Mouse (Mus musculus) myocyte (in vitro differentiated cells): Measurements from ENCODE around the gene Tpst2. TPM values are rescaled to one million over a fixed set of nuclear protein-coding genes. Genes with fewer than 3 reads are reported as not detected.

ENCODE experiments used
- H3K27me3 ChIP-seq: one replicate; pipeline ENCODE4 v1.6.1; 2011; ENCODE audit not compliant: control insufficient read depth, insufficient read depth, insufficient read length
- H3K36me3 ChIP-seq: one replicate; pipeline ENCODE4 v1.6.1; 2011; ENCODE audit not compliant: control insufficient read depth, insufficient read depth
- H3K4me2 ChIP-seq: one replicate; pipeline ENCODE4 v1.6.1; 2011; ENCODE audit warnings: low read depth, control low read depth
- H3K4me3 ChIP-seq: one replicate; pipeline ENCODE4 v1.5.1; 2011; ENCODE audit warnings: mild to moderate bottlenecking, control low read depth, moderate library complexity
- H3K79me2 ChIP-seq: one replicate; pipeline ENCODE4 v1.6.1; 2011; ENCODE audit not compliant: control insufficient read depth, insufficient read depth
- H3ac ChIP-seq: one replicate; pipeline ENCODE4 v1.6.1; 2011; ENCODE audit not compliant: control insufficient read depth, insufficient read length
- CEBPB ChIP-seq: IDR thresholded peaks from 2 replicates; pipeline ENCODE4 v1.6.1; 2011; ENCODE audit warnings: mild to moderate bottlenecking, moderate library complexity; ENCODE audit not compliant: poor library complexity, insufficient read depth, severe bottlenecking
- E2F4 ChIP-seq: IDR thresholded peaks from one replicate; pipeline ENCODE4 v1.6.1; 2011; ENCODE audit warnings: mild to moderate bottlenecking, control low read depth, moderate library complexity; ENCODE audit not compliant: insufficient read depth
- MAX ChIP-seq: IDR thresholded peaks from one replicate; pipeline ENCODE4 v1.6.1; 2011; ENCODE audit warnings: low read depth, mild to moderate bottlenecking, control low read depth
- MYOD1 ChIP-seq, 3 experiments: IDR thresholded peaks; one replicate each; pipeline ENCODE4 v1.6.1; 2011; ENCODE audit warnings: control low read depth in 2 of 3, low read depth in 2 of 3, mild to moderate bottlenecking in 2 of 3, moderate library complexity in 1 of 3; ENCODE audit not compliant: insufficient read length in 2 of 3, control insufficient read depth in 1 of 3
- MYOG ChIP-seq, 3 experiments: IDR thresholded peaks; one replicate each; pipeline ENCODE4 v1.6.1; 2011; ENCODE audit warnings: control low read depth in 2 of 3, low read depth in 2 of 3, mild to moderate bottlenecking in 2 of 3; ENCODE audit not compliant: insufficient read length in 2 of 3, control insufficient read depth in 1 of 3, insufficient read depth in 1 of 3
- POLR2A ChIP-seq: IDR thresholded peaks from one replicate; pipeline ENCODE4 v1.6.1; 2011; ENCODE audit warnings: low read depth, mild to moderate bottlenecking, control low read depth, moderate library complexity; ENCODE audit not compliant: insufficient read length
- POLR2AphosphoS2 ChIP-seq: IDR thresholded peaks from one replicate; pipeline ENCODE4 v1.6.1; 2011; ENCODE audit warnings: low read depth, control low read depth; ENCODE audit not compliant: insufficient read length
- REST ChIP-seq: IDR thresholded peaks from one replicate; pipeline ENCODE4 v1.6.1; 2011; ENCODE audit warnings: mild to moderate bottlenecking, control low read depth, moderate library complexity; ENCODE audit not compliant: insufficient read depth, insufficient read length
- SRF ChIP-seq: IDR thresholded peaks from one replicate; pipeline ENCODE4 v1.6.1; 2011; ENCODE audit warnings: low read depth; ENCODE audit not compliant: control insufficient read depth, insufficient read length
- TCF12 ChIP-seq: IDR thresholded peaks from one replicate; pipeline ENCODE4 v1.6.1; 2011; ENCODE audit warnings: mild to moderate bottlenecking, control low read depth; ENCODE audit not compliant: poor library complexity, insufficient read depth, severe bottlenecking
- TCF3 ChIP-seq: IDR thresholded peaks from one replicate; pipeline ENCODE4 v1.6.1; 2011; ENCODE audit warnings: low read depth, control low read depth; ENCODE audit not compliant: insufficient read length
- USF1 ChIP-seq: IDR thresholded peaks from one replicate; pipeline ENCODE4 v1.6.1; 2011; ENCODE audit warnings: low read depth, mild to moderate bottlenecking, control low read depth, moderate library complexity
- polyA plus RNA-seq: library from polyadenylated mRNA; unstranded; fragments of >200 nt; fragmentation: generic; extraction: Trizol; gene quantifications from one replicate; pipeline ENCODE4 v1.2.1, GENCODE M21; 2012; ENCODE audit warnings: missing spikeins

The Tpst2 gene
- polyA plus RNA-seq, 1 experiment, result 94.7 TPM

DNA sequence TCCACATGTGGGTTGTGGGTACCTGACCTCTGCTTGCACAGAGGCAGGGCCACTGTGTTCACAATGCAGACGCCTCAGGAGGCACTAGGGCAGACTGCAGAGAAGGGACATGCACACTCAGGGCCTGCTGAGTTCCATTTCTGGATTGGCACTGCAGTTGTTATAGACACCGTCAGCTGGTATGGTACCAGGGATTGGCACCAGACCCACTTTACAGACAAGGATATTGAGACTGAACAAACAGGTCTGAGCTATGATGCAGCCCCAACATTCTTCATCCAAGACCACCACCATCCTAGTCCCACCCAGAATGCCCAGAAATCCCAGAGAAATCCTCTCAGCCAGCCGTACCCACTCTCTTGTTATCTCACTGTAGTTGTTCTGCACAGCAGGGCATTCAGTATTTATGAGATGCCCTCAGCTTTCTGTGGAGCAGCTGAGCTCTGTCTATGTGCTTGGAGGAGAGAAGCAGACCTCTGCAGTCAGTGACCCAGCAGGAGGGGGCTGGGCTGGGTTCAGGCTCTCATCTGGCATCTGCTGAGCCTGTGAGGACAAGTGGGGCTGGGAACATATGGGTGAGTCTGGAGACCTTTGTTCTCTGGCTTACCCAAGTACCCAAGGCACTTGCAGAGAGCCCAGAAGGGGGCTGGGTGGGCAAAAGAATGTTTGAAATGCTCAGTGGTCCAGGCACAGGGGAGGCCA lies 37.6 kb upstream of the Tpst2 start:
- TF ChIP-seq MAX, result no peak
- no peak for TF ChIP-seq POLR2A
- no peak for TF ChIP-seq SRF
- no peak for TF ChIP-seq MYOD1 (IDR thresholded peaks at IDR 0.05; ENCODE audit: control insufficient read depth in 1 of 3, insufficient read length in 2 of 3, low read depth in 2 of 3)
- TF ChIP-seq REST, result no peak
- TF ChIP-seq TCF12, result no peak
- no peak for TF ChIP-seq TCF3
- TF ChIP-seq MYOG (IDR thresholded peaks at IDR 0.05; ENCODE audit: control insufficient read depth in 1 of 3, insufficient read depth in 1 of 3, insufficient read length in 2 of 3, low read depth in 2 of 3), result no peak
- Histone ChIP-seq H3K36me3 (no peaks in the 10 kb centered on the region), H3K27me3 (no peaks in the 10 kb centered on the region)

DNA sequence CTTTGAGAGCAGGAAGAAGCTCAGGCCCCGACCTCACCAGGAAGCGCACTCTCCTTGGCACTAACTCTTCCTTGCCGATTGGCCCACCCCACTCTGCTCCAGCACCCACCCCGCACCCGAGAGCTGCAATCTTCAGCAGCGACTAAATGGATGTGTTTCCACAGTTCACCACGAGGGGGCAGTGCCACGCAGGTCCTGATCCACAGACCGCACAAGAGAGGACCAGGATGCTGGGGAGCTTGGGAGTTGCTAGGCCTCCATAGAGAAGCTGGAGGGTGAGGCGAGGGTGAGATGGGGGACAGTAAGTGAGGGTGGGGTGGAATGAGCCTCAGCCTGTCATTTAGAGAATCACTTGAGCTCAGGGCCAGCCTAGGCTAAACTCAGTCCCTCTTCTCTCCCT lies 35.7 kb upstream of the Tpst2 start:
- TF ChIP-seq USF1 (no peak), MAX (no peak), MYOD1 (IDR thresholded peaks at IDR 0.05; ENCODE audit: control insufficient read depth in 1 of 3, insufficient read length in 2 of 3, low read depth in 2 of 3) (no peak), SRF (no peak), MYOG (IDR thresholded peaks at IDR 0.05; ENCODE audit: control insufficient read depth in 1 of 3, insufficient read depth in 1 of 3, insufficient read length in 2 of 3, low read depth in 2 of 3) (no peak), REST (no peak), TCF3 (no peak), POLR2A (no peak), TCF12 (no peak), E2F4 (no peak), POLR2AphosphoS2 (no peak), CEBPB (no peak)
- H3K4me2 ChIP-seq, result peak overlapping the region; percentile 26
- H3K36me3 ChIP-seq, result no peaks in the 10 kb centered on the region
- no peaks in the 10 kb centered on the region for H3K79me2 ChIP-seq
- H3ac ChIP-seq, result no peak overlapping the region
- H3K27me3 ChIP-seq, result no peaks in the 10 kb centered on the region
- no peak overlapping the region for H3K4me3 ChIP-seq

More for the DNA sequence above, 37.6 kb upstream of the Tpst2 start:
- H3K79me2 ChIP-seq, result no peaks in the 10 kb centered on the region
- H3K4me3 ChIP-seq, result no peak overlapping the region
- no peak overlapping the region for H3ac ChIP-seq
- H3K4me2 ChIP-seq, result no peak overlapping the region

DNA sequence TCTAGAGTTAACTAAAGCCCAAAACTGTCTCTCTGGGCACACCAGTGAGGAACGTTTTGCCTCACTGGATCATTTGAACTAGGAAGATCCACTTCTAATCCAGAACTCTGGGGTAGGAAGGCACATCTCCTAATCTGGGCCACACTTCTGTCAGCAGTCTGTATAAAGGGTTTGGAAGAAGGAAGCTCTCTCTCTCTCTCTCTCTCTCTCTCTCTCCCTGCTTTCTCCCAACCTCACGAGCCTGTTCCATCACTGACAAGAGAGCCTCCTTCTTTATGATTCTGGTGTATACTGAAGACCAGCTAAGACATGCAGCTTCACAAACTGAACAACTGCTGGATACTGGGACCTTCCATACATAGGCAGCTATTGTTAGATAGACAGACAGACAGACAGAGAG lies 34.6 kb upstream of the Tpst2 start:
- no peaks in the 10 kb centered on the region for H3K36me3 ChIP-seq
- H3ac ChIP-seq, result no peak overlapping the region
- TF ChIP-seq TCF3, result no peak
- TF ChIP-seq POLR2AphosphoS2, result no peak
- no peak for TF ChIP-seq SRF
- TF ChIP-seq TCF12, result no peak
- no peak for TF ChIP-seq REST
- no peak for TF ChIP-seq CEBPB
- TF ChIP-seq E2F4, result no peak
- no peak for TF ChIP-seq MYOG (IDR thresholded peaks at IDR 0.05; ENCODE audit: control insufficient read depth in 1 of 3, insufficient read depth in 1 of 3, insufficient read length in 2 of 3, low read depth in 2 of 3)
- no peak for TF ChIP-seq MYOD1 (IDR thresholded peaks at IDR 0.05; ENCODE audit: control insufficient read depth in 1 of 3, insufficient read length in 2 of 3, low read depth in 2 of 3)
- TF ChIP-seq MAX, result no peak
- no peak for TF ChIP-seq POLR2A
- no peak for TF ChIP-seq USF1

DNA sequence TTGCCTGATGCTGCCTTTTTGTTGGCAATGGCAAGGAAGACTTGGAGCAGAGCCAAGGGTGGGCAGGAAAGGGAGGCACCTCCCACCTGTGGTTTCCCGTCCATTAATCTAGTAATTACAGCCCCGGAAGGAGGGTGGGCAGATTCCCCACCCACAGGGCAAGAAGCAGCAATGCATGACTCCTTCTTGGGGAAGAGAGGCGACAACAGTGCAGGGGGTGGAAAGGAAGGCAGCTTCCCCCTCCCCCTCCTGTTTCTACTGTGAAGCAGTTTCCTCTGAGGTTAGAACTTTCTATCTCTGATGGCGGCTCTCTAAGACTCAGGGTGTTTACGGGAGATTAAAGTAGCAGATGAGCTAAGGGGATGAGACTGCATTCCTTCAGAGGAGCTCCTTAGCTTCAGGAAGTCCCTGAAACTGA lies 34.1 kb upstream of the Tpst2 start:
- TF ChIP-seq E2F4 (no peak), REST (no peak), TCF12 (no peak), USF1 (no peak), TCF3 (no peak), POLR2AphosphoS2 (no peak), POLR2A (no peak), CEBPB (no peak), MYOD1 (IDR thresholded peaks at IDR 0.05; ENCODE audit: control insufficient read depth in 1 of 3, insufficient read length in 2 of 3, low read depth in 2 of 3) (no peak), SRF (no peak), MAX (no peak), MYOG (IDR thresholded peaks at IDR 0.05; ENCODE audit: control insufficient read depth in 1 of 3, insufficient read depth in 1 of 3, insufficient read length in 2 of 3, low read depth in 2 of 3) (no peak)
- no peak overlapping the region for H3K4me2 ChIP-seq
- no peak overlapping the region for H3K4me3 ChIP-seq
- H3K79me2 ChIP-seq, result no peaks in the 10 kb centered on the region
- no peaks in the 10 kb centered on the region for H3K27me3 ChIP-seq
- H3K36me3 ChIP-seq, result no peaks in the 10 kb centered on the region
- H3ac ChIP-seq, result no peak overlapping the region

More for the DNA sequence above, 34.6 kb upstream of the Tpst2 start:
- Histone ChIP-seq H3K27me3 (no peaks in the 10 kb centered on the region), H3K4me3 (no peak overlapping the region), H3K4me2 (no peak overlapping the region), H3K79me2 (no peaks in the 10 kb centered on the region)
